Mouse (Mus musculus): ENCODE data around the gene Acsbg2. TPM values are rescaled to one million over a fixed set of nuclear protein-coding genes. Genes with fewer than 3 reads are reported as not detected.
A peak's percentile ranks its signal among the peaks of the same experiment; 100 is the strongest.

The Acsbg2 gene
- total RNA-seq, 1 experiment, result 0.58 TPM

- TF ChIP-seq ZNF384 (IDR thresholded peaks at IDR 0.05; ENCODE audit: low read depth, low read length), result peak; percentile 86
- TF ChIP-seq CHD2 (IDR thresholded peaks at IDR 0.05; ENCODE audit: low read depth, low read length), result no peak
- no peak for TF ChIP-seq HCFC1 (IDR thresholded peaks at IDR 0.05; ENCODE audit: borderline replicate concordance, insufficient read depth, low read length)
- in situ Hi-C loops (cut with MboI; ENCODE audit: low sequenced_read_pairs in 2 of 2, unreplicated experiment in 2 of 2), result no loop called here
- H3K9ac ChIP-seq (ENCODE audit: insufficient read depth, low read depth, low read length, poor library complexity, severe bottlenecking), result peak overlapping the region; percentile 81
Measured at GRCm38 (mm10) chr17:56831111-56831816, 43.0 kb downstream of the Acsbg2 start.

DNA sequence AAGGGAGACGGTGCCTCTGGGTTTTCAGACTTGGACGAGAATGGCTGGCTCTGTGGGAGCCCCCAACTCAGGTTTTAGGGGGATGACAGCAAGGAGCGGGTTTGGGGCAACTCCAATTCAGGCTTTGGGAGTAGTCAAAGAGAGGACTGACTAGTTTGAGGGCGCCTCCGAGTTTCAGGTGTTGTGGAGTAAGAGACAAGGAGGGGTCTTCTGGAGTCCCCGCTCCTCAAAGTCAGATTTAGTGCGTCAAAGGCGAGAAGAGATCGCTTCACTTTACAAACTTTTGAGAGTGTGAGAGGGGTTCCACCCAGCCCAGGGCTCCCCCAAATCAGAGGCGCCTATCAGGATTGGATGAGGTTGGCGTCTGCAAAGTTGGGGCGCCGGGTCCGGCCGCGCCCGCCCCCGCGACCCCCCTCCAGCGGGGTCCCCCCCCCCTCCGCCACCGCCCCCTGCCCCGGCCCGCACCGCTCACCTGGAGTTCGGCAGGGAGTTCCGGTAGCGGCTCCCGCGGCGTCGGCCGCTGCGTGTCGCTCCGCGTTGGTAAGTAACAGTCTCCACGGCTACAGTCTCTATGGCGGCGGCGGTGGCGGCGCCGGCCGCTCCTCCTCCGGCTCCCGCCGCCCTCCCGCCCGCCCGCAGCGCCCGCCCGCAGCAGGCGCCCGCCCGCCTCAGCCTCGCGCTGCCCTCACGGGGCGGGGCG lies 43.7 kb downstream of the Acsbg2 start, which contains the start of gene Rfx2:
TSS of gene Rfx2 (minus strand) at position 603 of the 700 bp plus-strand sequence.
- TF ChIP-seq ZC3H11A (IDR thresholded peaks at IDR 0.05; ENCODE audit: borderline replicate concordance, low read depth, low read length) (no peak), HCFC1 (IDR thresholded peaks at IDR 0.05; ENCODE audit: borderline replicate concordance, insufficient read depth, low read length) (no peak), MAFK (IDR thresholded peaks at IDR 0.05; ENCODE audit: insufficient read depth, low read depth, low read length) (no peak), ZNF384 (IDR thresholded peaks at IDR 0.05; ENCODE audit: low read depth, low read length) (no peak), CHD2 (IDR thresholded peaks at IDR 0.05; ENCODE audit: low read depth, low read length) (no peak)
- H3K4me3 ChIP-seq (ENCODE audit: insufficient read depth in 1 of 2, low read depth in 1 of 2, low read length in 2 of 2, poor library complexity in 1 of 2, severe bottlenecking in 1 of 2), result peak within 1 kb of the TSS; percentile 74 to 86
- no peaks in the 10 kb centered on the region for H3K9me3 ChIP-seq (ENCODE audit: control insufficient read depth, insufficient read depth, low read depth, low read length)
- H3K36me3 ChIP-seq (ENCODE audit: control insufficient read depth, insufficient read depth, low read length, poor library complexity, severe bottlenecking), result no peaks in the 10 kb centered on the region; the same call in 1 of the 2 replicates
- H3K4me1 ChIP-seq (ENCODE audit: control insufficient read depth in 2 of 2, insufficient read depth in 2 of 2, low read length in 2 of 2, poor library complexity in 1 of 2), result peaks cover 18 to 26% of the 10 kb centered on the region in 2 experiments
- H3K9ac ChIP-seq (ENCODE audit: insufficient read depth, low read depth, low read length, poor library complexity, severe bottlenecking), result peak within 1 kb of the TSS; percentile 81
- H3K27ac ChIP-seq (ENCODE audit: insufficient read depth, low read depth, low read length, poor library complexity, severe bottlenecking), result peak within 1 kb of the TSS; percentile 94
- DNase-seq (ENCODE audit: low read depth, low spot score), result no peak
- in situ Hi-C loops (cut with MboI; ENCODE audit: low sequenced_read_pairs in 2 of 2, unreplicated experiment in 2 of 2), result no loop called here

More at GRCm38 (mm10) chr17:56831111-56831816, 43.0 kb downstream of the Acsbg2 start:
- peak; percentile 94 for DNase-seq (ENCODE audit: low read depth, low spot score)
- peak overlapping the region; percentile 50 to 86 for H3K4me3 ChIP-seq (ENCODE audit: insufficient read depth in 1 of 2, low read depth in 1 of 2, low read length in 2 of 2, poor library complexity in 1 of 2, severe bottlenecking in 1 of 2)
- H3K4me1 ChIP-seq (ENCODE audit: control insufficient read depth in 2 of 2, insufficient read depth in 2 of 2, low read length in 2 of 2, poor library complexity in 1 of 2), result peaks cover 18 to 27% of the 10 kb centered on the region in 2 experiments
- H3K36me3 ChIP-seq (ENCODE audit: control insufficient read depth, insufficient read depth, low read length, poor library complexity, severe bottlenecking), result no peaks in the 10 kb centered on the region
- no peaks in the 10 kb centered on the region for H3K9me3 ChIP-seq (ENCODE audit: control insufficient read depth, insufficient read depth, low read depth, low read length)
- peak overlapping the region; percentile 94 for H3K27ac ChIP-seq (ENCODE audit: insufficient read depth, low read depth, low read length, poor library complexity, severe bottlenecking)

GRCm38 (mm10) chr17:56829795-56830194 lies 44.5 kb downstream of the Acsbg2 start:
- H3K4me3 ChIP-seq (ENCODE audit: insufficient read depth in 1 of 2, low read depth in 1 of 2, low read length in 2 of 2, poor library complexity in 1 of 2, severe bottlenecking in 1 of 2), result peak overlapping the region; percentile 74 to 86
- TF ChIP-seq CHD2 (IDR thresholded peaks at IDR 0.05; ENCODE audit: low read depth, low read length), result no peak
- no peak for TF ChIP-seq MAFK (IDR thresholded peaks at IDR 0.05; ENCODE audit: insufficient read depth, low read depth, low read length)
- no peak for TF ChIP-seq HCFC1 (IDR thresholded peaks at IDR 0.05; ENCODE audit: borderline replicate concordance, insufficient read depth, low read length)
- TF ChIP-seq ZNF384 (IDR thresholded peaks at IDR 0.05; ENCODE audit: low read depth, low read length), result no peak
- no peak for TF ChIP-seq ZC3H11A (IDR thresholded peaks at IDR 0.05; ENCODE audit: borderline replicate concordance, low read depth, low read length)
- peak overlapping the region; percentile 74 for H3K9ac ChIP-seq (ENCODE audit: insufficient read depth, low read depth, low read length, poor library complexity, severe bottlenecking)
- H3K9me3 ChIP-seq (ENCODE audit: control insufficient read depth, insufficient read depth, low read depth, low read length), result no peaks in the 10 kb centered on the region
- in situ Hi-C loops (cut with MboI; ENCODE audit: low sequenced_read_pairs in 2 of 2, unreplicated experiment in 2 of 2), result no loop called here
- DNase-seq (ENCODE audit: low read depth, low spot score), result no peak
- peaks cover 18 to 25% of the 10 kb centered on the region in 2 experiments for H3K4me1 ChIP-seq (ENCODE audit: control insufficient read depth in 2 of 2, insufficient read depth in 2 of 2, low read length in 2 of 2, poor library complexity in 1 of 2)
- H3K27ac ChIP-seq (ENCODE audit: insufficient read depth, low read depth, low read length, poor library complexity, severe bottlenecking), result no peak overlapping the region; the same call in 1 of the 2 replicates
- H3K36me3 ChIP-seq (ENCODE audit: control insufficient read depth, insufficient read depth, low read length, poor library complexity, severe bottlenecking), result no peaks in the 10 kb centered on the region; the same call in 1 of the 2 replicates

DNA sequence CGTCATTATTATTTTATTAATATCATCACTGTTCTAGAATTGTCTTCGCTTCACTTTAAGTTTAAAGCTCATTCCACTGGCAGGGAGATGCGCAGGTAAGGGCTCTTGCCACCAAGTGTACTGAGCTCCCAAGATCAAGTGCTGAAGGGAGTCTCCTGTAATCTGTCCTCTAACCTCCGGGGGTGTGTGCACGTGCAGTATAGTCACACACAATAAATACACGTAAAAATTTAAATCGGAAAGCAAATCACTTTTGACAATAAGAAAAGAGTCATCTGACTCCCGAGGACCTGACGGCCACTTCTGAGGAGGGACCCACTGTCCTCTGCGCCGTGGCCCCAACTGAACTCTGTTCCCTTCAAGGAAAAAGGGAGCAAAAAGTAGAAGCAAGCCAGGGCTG lies 45.1 kb downstream of the Acsbg2 start:
- Histone ChIP-seq H3K9ac (ENCODE audit: insufficient read depth, low read depth, low read length, poor library complexity, severe bottlenecking) (peak overlapping the region; percentile 74), H3K4me1 (ENCODE audit: control insufficient read depth in 2 of 2, insufficient read depth in 2 of 2, low read length in 2 of 2, poor library complexity in 1 of 2) (peaks cover 14 to 24% of the 10 kb centered on the region in 2 experiments), H3K9me3 (ENCODE audit: control insufficient read depth, insufficient read depth, low read depth, low read length) (no peaks in the 10 kb centered on the region), H3K27ac (ENCODE audit: insufficient read depth, low read depth, low read length, poor library complexity, severe bottlenecking) (no peak overlapping the region), H3K4me3 (ENCODE audit: insufficient read depth in 1 of 2, low read depth in 1 of 2, low read length in 2 of 2, poor library complexity in 1 of 2, severe bottlenecking in 1 of 2) (peak overlapping the region; percentile 74 to 86), H3K36me3 (ENCODE audit: control insufficient read depth, insufficient read depth, low read length, poor library complexity, severe bottlenecking) (no peaks in the 10 kb centered on the region; the same call in 1 of the 2 replicates)
- no peak for DNase-seq (ENCODE audit: low read depth, low spot score)
- in situ Hi-C loops (cut with MboI; ENCODE audit: low sequenced_read_pairs in 2 of 2, unreplicated experiment in 2 of 2), result no loop called here
- TF ChIP-seq CHD2 (IDR thresholded peaks at IDR 0.05; ENCODE audit: low read depth, low read length) (no peak), ZC3H11A (IDR thresholded peaks at IDR 0.05; ENCODE audit: borderline replicate concordance, low read depth, low read length) (no peak), ZNF384 (IDR thresholded peaks at IDR 0.05; ENCODE audit: low read depth, low read length) (no peak), MAFK (IDR thresholded peaks at IDR 0.05; ENCODE audit: insufficient read depth, low read depth, low read length) (no peak), HCFC1 (IDR thresholded peaks at IDR 0.05; ENCODE audit: borderline replicate concordance, insufficient read depth, low read length) (no peak)
